Mouse (Mus musculus) liver, adult 2 months (tissue): ENCODE results near the gene Psmd7.

ENCODE experiments used
- CTCF ChIP-seq: fragments of 200-500 bp; IDR thresholded peaks from 2 replicates; pipeline ENCODE4 v1.5.1; 2011; ENCODE audit warnings: low read depth, low read length, control low read depth
- POLR2A ChIP-seq: fragments of 200-500 bp; IDR thresholded peaks from 2 replicates; pipeline ENCODE4 v1.6.1; 2011; ENCODE audit warnings: low read length, control low read depth; ENCODE audit not compliant: insufficient read depth; ENCODE audit errors: extremely low read depth

DNA sequence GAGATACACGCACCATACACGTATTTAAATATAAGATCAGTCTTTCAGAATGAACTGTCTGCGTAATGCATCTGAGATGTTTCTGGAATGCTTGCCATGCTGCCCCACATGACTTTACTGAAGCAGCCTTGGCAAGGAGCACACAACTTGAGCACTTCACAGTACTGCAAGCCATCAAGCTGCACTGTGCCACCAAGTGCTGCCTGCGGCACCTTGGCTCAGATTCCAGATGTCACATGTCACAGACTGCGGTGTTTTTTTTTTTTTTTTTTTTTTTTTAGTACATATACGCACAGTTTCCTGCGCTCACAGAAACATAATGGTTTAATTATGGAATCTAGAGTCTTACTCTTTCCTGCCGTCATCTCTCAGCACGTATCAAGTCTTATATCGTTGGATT, 30.2 kb upstream of the Psmd7 start:
- TF ChIP-seq CTCF = no peak
- TF ChIP-seq POLR2A = no peak
